Mouse (Mus musculus): ENCODE measurements around the gene Ahnak2. TPM values are rescaled to one million over a fixed set of nuclear protein-coding genes. Genes with fewer than 3 reads are reported as not detected.

The Ahnak2 gene
- polyA plus RNA-seq, 1 experiment: 0.83 TPM

- no peak for DNase-seq (ENCODE audit: low read depth in 1 of 2, low spot score in 2 of 2)
- Histone ChIP-seq H3K27me3 (ENCODE audit: control insufficient read depth, insufficient read depth, low read length) (peaks cover 9% of the 10 kb centered on the region), H3K4me3 (ENCODE audit: extremely low read depth, insufficient read depth, insufficient read length) (no peak overlapping the region), H3K4me1 (ENCODE audit: control insufficient read depth, insufficient read depth, insufficient read length) (peaks cover 12% of the 10 kb centered on the region), H3K36me3 (ENCODE audit: control insufficient read depth, insufficient read depth, low read length) (no peaks in the 10 kb centered on the region), H3K27ac (ENCODE audit: insufficient read depth, low read length) (no peak overlapping the region)
- TF ChIP-seq POLR2A (IDR thresholded peaks at IDR 0.05; ENCODE audit: low read depth, low read length) (no peak), CTCF (IDR thresholded peaks at IDR 0.05; ENCODE audit: extremely low read depth, insufficient read depth, insufficient read length, insufficient replicate concordance) (no peak)
- WGBS: 29% methylated on average over 6 of the region's 6 CpGs
These were observed 3.6 kb upstream of the Ahnak2 start for GRCm38 (mm10) chr12:112806044-112806443.

DNA sequence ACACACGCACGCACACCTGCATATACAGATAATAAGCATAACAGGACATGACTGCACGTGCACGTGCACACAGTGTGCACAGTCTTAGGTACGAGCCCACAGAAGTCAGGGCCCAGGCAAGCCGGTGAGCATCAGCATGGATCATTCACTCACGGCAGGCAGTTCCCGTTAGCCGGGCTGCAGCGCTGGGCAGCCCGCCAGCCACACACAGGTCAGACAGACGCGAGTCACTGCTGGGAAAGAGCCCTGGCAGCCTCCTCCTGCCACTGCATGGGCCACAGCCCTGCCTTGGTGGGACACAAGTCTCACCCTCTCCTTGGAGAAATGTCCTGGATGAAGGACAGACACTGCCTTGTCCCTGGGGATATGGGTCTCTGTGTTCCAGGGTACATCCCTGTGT, 1.6 kb upstream of the Ahnak2 start:
- H3K36me3 ChIP-seq (ENCODE audit: control insufficient read depth, insufficient read depth, low read length): no peaks in the 10 kb centered on the region
- no peak overlapping the region for H3K27ac ChIP-seq (ENCODE audit: insufficient read depth, low read length)
- no peak for DNase-seq (ENCODE audit: low read depth in 1 of 2, low spot score in 2 of 2)
- no peak for TF ChIP-seq CTCF (IDR thresholded peaks at IDR 0.05; ENCODE audit: extremely low read depth, insufficient read depth, insufficient read length, insufficient replicate concordance)
- no peak for TF ChIP-seq POLR2A (IDR thresholded peaks at IDR 0.05; ENCODE audit: low read depth, low read length)
- WGBS: 34% methylated on average over 13 of the region's 13 CpGs
- peaks cover 8% of the 10 kb centered on the region for H3K4me1 ChIP-seq (ENCODE audit: control insufficient read depth, insufficient read depth, insufficient read length)
- H3K4me3 ChIP-seq (ENCODE audit: extremely low read depth, insufficient read depth, insufficient read length): no peak overlapping the region
- H3K27me3 ChIP-seq (ENCODE audit: control insufficient read depth, insufficient read depth, low read length): peaks cover 9% of the 10 kb centered on the region

DNA sequence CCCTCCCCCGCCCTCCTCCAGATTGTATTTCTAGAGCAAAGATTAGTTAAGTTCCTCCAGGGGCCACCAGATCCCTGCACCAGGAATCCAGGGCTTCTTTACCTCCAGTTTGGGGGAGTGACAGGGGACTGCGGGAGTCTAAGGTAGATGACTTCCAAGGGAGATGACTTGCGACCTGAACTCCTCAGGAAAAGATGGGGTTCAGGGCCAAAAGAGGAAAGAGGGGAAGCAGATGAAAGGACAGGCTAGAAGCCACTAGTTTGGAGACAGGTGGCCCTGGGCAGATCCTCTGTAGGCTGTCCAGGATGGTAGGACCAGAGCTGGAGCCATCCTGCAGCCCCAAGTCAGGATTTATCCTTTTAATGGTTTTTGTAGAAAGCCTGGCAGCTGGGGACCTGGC, 460 bp upstream of the Ahnak2 start:
- DNase-seq (ENCODE audit: low read depth in 1 of 2, low spot score in 2 of 2): no peak
- Histone ChIP-seq H3K4me3 (ENCODE audit: extremely low read depth, insufficient read depth, insufficient read length) (no peak overlapping the region), H3K27ac (ENCODE audit: insufficient read depth, low read length) (no peak overlapping the region), H3K27me3 (ENCODE audit: control insufficient read depth, insufficient read depth, low read length) (peaks cover 9% of the 10 kb centered on the region), H3K4me1 (ENCODE audit: control insufficient read depth, insufficient read depth, insufficient read length) (peaks cover 9% of the 10 kb centered on the region), H3K36me3 (ENCODE audit: control insufficient read depth, insufficient read depth, low read length) (no peaks in the 10 kb centered on the region)
- TF ChIP-seq POLR2A (IDR thresholded peaks at IDR 0.05; ENCODE audit: low read depth, low read length): no peak
- TF ChIP-seq CTCF (IDR thresholded peaks at IDR 0.05; ENCODE audit: extremely low read depth, insufficient read depth, insufficient read length, insufficient replicate concordance): no peak
- 55% methylated on average over 3 of the region's 3 CpGs for WGBS

- no peak overlapping the region for H3K27ac ChIP-seq (ENCODE audit: insufficient read depth, low read length)
- H3K4me3 ChIP-seq (ENCODE audit: extremely low read depth, insufficient read depth, insufficient read length): no peak overlapping the region
- no peaks in the 10 kb centered on the region for H3K36me3 ChIP-seq (ENCODE audit: control insufficient read depth, insufficient read depth, low read length)
- 18% methylated on average over 4 of the region's 4 CpGs for WGBS
- H3K4me1 ChIP-seq (ENCODE audit: control insufficient read depth, insufficient read depth, insufficient read length): peaks cover 11% of the 10 kb centered on the region
- TF ChIP-seq CTCF (IDR thresholded peaks at IDR 0.05; ENCODE audit: extremely low read depth, insufficient read depth, insufficient read length, insufficient replicate concordance): peak; percentile 82; the same call in 1 of the 2 replicates
- no peak for TF ChIP-seq POLR2A (IDR thresholded peaks at IDR 0.05; ENCODE audit: low read depth, low read length)
- peaks cover 9% of the 10 kb centered on the region for H3K27me3 ChIP-seq (ENCODE audit: control insufficient read depth, insufficient read depth, low read length)
- peak; percentile 45 to 68 for DNase-seq (ENCODE audit: low read depth in 1 of 2, low spot score in 2 of 2)
These were observed 2.0 kb downstream of the Ahnak2 start for GRCm38 (mm10) chr12:112800476-112800875.

GRCm38 (mm10) chr12:112799237-112799970, 3.1 kb downstream of the Ahnak2 start:
- WGBS: 84% methylated on average over 10 of the region's 10 CpGs
- peaks cover 9% of the 10 kb centered on the region for H3K27me3 ChIP-seq (ENCODE audit: control insufficient read depth, insufficient read depth, low read length)

GRCm38 (mm10) chr12:112798716-112799115, 3.7 kb downstream of the Ahnak2 start:
- peaks cover 9% of the 10 kb centered on the region for H3K27me3 ChIP-seq (ENCODE audit: control insufficient read depth, insufficient read depth, low read length)
- no peaks in the 10 kb centered on the region for H3K36me3 ChIP-seq (ENCODE audit: control insufficient read depth, insufficient read depth, low read length)
- TF ChIP-seq POLR2A (IDR thresholded peaks at IDR 0.05; ENCODE audit: low read depth, low read length) (no peak), CTCF (IDR thresholded peaks at IDR 0.05; ENCODE audit: extremely low read depth, insufficient read depth, insufficient read length, insufficient replicate concordance) (no peak)
- no peak overlapping the region for H3K27ac ChIP-seq (ENCODE audit: insufficient read depth, low read length)
- H3K4me1 ChIP-seq (ENCODE audit: control insufficient read depth, insufficient read depth, insufficient read length): peaks cover 11% of the 10 kb centered on the region
- no peak overlapping the region for H3K4me3 ChIP-seq (ENCODE audit: extremely low read depth, insufficient read depth, insufficient read length)
- 81% methylated on average over 5 of the region's 5 CpGs for WGBS
- no peak for DNase-seq (ENCODE audit: low read depth in 1 of 2, low spot score in 2 of 2)

More at GRCm38 (mm10) chr12:112799237-112799970, 3.1 kb downstream of the Ahnak2 start:
- Histone ChIP-seq H3K4me1 (ENCODE audit: control insufficient read depth, insufficient read depth, insufficient read length) (peaks cover 11% of the 10 kb centered on the region), H3K4me3 (ENCODE audit: extremely low read depth, insufficient read depth, insufficient read length) (no peak overlapping the region), H3K36me3 (ENCODE audit: control insufficient read depth, insufficient read depth, low read length) (no peaks in the 10 kb centered on the region), H3K27ac (ENCODE audit: insufficient read depth, low read length) (no peak overlapping the region)
- TF ChIP-seq POLR2A (IDR thresholded peaks at IDR 0.05; ENCODE audit: low read depth, low read length) (no peak), CTCF (IDR thresholded peaks at IDR 0.05; ENCODE audit: extremely low read depth, insufficient read depth, insufficient read length, insufficient replicate concordance) (no peak)
- no peak for DNase-seq (ENCODE audit: low read depth in 1 of 2, low spot score in 2 of 2)

- Histone ChIP-seq H3K27me3 (ENCODE audit: control insufficient read depth, insufficient read depth, low read length) (peaks cover 9% of the 10 kb centered on the region), H3K27ac (ENCODE audit: insufficient read depth, low read length) (no peak overlapping the region)
- WGBS: 70% methylated on average over 5 of the region's 5 CpGs
These were observed 4.2 kb downstream of the Ahnak2 start for GRCm38 (mm10) chr12:112798332-112798681.

More at GRCm38 (mm10) chr12:112798332-112798681, 4.2 kb downstream of the Ahnak2 start:
- no peak for DNase-seq (ENCODE audit: low read depth in 1 of 2, low spot score in 2 of 2)
- no peak overlapping the region for H3K4me3 ChIP-seq (ENCODE audit: extremely low read depth, insufficient read depth, insufficient read length)
- no peak for TF ChIP-seq CTCF (IDR thresholded peaks at IDR 0.05; ENCODE audit: extremely low read depth, insufficient read depth, insufficient read length, insufficient replicate concordance)
- no peak for TF ChIP-seq POLR2A (IDR thresholded peaks at IDR 0.05; ENCODE audit: low read depth, low read length)
- no peaks in the 10 kb centered on the region for H3K36me3 ChIP-seq (ENCODE audit: control insufficient read depth, insufficient read depth, low read length)
- peaks cover 11% of the 10 kb centered on the region for H3K4me1 ChIP-seq (ENCODE audit: control insufficient read depth, insufficient read depth, insufficient read length)

All from spleen, adult 2 months (tissue).